16 mouse cellular contexts compared by ENCODE assay signal in genomic region chr2:30436809-30437208, GRCm38 (mm10).
"Had no signal": no experiment of that assay in that cellular context is flagged by ENCODE, and none has a peak within 500 bp of the region (broad histone marks: within the 10 kb centered on the region; RNA-seq: fewer than 3 reads in every experiment).

No protein-coding gene starts in this region.

- DNase-seq: liver, embryonic 13.5 days; liver, postnatal 0 days; right cerebral cortex, postnatal 14 days; thymus, adult 2 months; thymus, postnatal 25 days; thymus, postnatal 4 days had no signal

- H3K9me3 ChIP-seq: liver, embryonic 13.5 days; liver, embryonic 15.5 days; lung, embryonic 15.5 days; megakaryocyte, embryonic 14.5 days; midbrain, embryonic 12.5 days; neural tube, embryonic 12.5 days; stomach, embryonic 15.5 days had no signal

- ATAC-seq: liver, postnatal 0 days; lung, postnatal 0 days; midbrain, embryonic 16.5 days had no signal

- H3K27me3 ChIP-seq: liver, embryonic 13.5 days; liver, embryonic 15.5 days; lung, embryonic 15.5 days; megakaryocyte, embryonic 14.5 days; midbrain, embryonic 12.5 days; neural tube, embryonic 12.5 days; stomach, embryonic 15.5 days had no signal

- H3K27ac ChIP-seq: liver, embryonic 13.5 days; liver, embryonic 15.5 days; lung, embryonic 15.5 days; macrophage; midbrain, embryonic 12.5 days; neural tube, embryonic 12.5 days; stomach, embryonic 15.5 days had no signal

- H3K9ac ChIP-seq: liver, embryonic 13.5 days; liver, embryonic 15.5 days; liver, postnatal 0 days; lung, embryonic 15.5 days; midbrain, embryonic 12.5 days; neural tube, embryonic 12.5 days; stomach, embryonic 15.5 days had no signal

- H3K4me3 ChIP-seq: liver, embryonic 13.5 days; liver, embryonic 15.5 days; lung, embryonic 15.5 days; megakaryocyte, embryonic 14.5 days; midbrain, embryonic 12.5 days; neural tube, embryonic 12.5 days; stomach, embryonic 15.5 days had no signal

- H3K4me2 ChIP-seq: liver, embryonic 11.5 days; liver, embryonic 13.5 days; lung, embryonic 15.5 days; midbrain, embryonic 12.5 days; neural tube, embryonic 12.5 days; stomach, embryonic 15.5 days had no signal
